Mouse (Mus musculus) myocyte (in vitro differentiated cells): ENCODE results near the gene Grin1.

Experiments used
- CEBPB ChIP-seq: IDR thresholded peaks from 2 replicates; pipeline ENCODE4 v1.6.1; 2011; ENCODE audit warnings: mild to moderate bottlenecking, moderate library complexity; ENCODE audit not compliant: poor library complexity, insufficient read depth, severe bottlenecking
- E2F4 ChIP-seq: IDR thresholded peaks from one replicate; pipeline ENCODE4 v1.6.1; 2011; ENCODE audit warnings: mild to moderate bottlenecking, control low read depth, moderate library complexity; ENCODE audit not compliant: insufficient read depth
- MAX ChIP-seq: IDR thresholded peaks from one replicate; pipeline ENCODE4 v1.6.1; 2011; ENCODE audit warnings: low read depth, mild to moderate bottlenecking, control low read depth
- MYOD1 ChIP-seq, 3 experiments: IDR thresholded peaks; one replicate each; pipeline ENCODE4 v1.6.1; 2011; ENCODE audit warnings: control low read depth in 2 of 3, low read depth in 2 of 3, mild to moderate bottlenecking in 2 of 3, moderate library complexity in 1 of 3; ENCODE audit not compliant: insufficient read length in 2 of 3, control insufficient read depth in 1 of 3
- MYOG ChIP-seq, 3 experiments: IDR thresholded peaks; one replicate each; pipeline ENCODE4 v1.6.1; 2011; ENCODE audit warnings: control low read depth in 2 of 3, low read depth in 2 of 3, mild to moderate bottlenecking in 2 of 3; ENCODE audit not compliant: insufficient read length in 2 of 3, control insufficient read depth in 1 of 3, insufficient read depth in 1 of 3
- POLR2A ChIP-seq: IDR thresholded peaks from one replicate; pipeline ENCODE4 v1.6.1; 2011; ENCODE audit warnings: low read depth, mild to moderate bottlenecking, control low read depth, moderate library complexity; ENCODE audit not compliant: insufficient read length
- POLR2AphosphoS2 ChIP-seq: IDR thresholded peaks from one replicate; pipeline ENCODE4 v1.6.1; 2011; ENCODE audit warnings: low read depth, control low read depth; ENCODE audit not compliant: insufficient read length
- SRF ChIP-seq: IDR thresholded peaks from one replicate; pipeline ENCODE4 v1.6.1; 2011; ENCODE audit warnings: low read depth; ENCODE audit not compliant: control insufficient read depth, insufficient read length

DNA sequence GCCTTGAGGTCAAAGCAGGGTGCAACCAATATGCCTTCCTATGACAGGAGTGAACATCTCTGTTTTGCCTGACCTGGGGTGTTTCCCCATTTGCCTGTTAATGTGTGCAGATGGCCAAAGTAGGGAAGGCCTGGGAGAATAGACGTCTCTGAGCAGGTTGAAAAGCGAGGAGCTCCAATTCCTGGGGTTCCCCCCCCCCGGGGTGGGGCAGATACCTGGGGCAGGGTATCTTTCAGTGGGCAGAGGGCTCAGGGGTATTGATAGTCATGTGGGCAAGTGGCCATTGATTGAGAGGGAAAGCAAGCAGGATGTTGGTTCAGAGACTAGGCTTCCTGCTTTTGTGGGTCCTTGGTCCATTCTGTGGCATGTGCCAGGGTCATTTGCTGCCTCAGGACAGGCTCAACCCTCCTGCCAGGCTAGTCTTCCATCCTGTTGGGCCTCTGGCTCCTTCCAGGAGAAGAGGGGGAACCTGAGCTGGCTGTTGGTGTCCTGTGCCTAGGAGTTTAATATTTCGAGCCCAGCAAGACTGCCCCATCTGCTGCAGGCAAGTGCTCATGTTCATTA, 51.2 kb downstream of the Grin1 start:
- no peak for TF ChIP-seq MAX
- TF ChIP-seq POLR2AphosphoS2, result no peak
- TF ChIP-seq SRF, result no peak
- TF ChIP-seq MYOG (IDR thresholded peaks at IDR 0.05; ENCODE audit: control insufficient read depth in 1 of 3, insufficient read depth in 1 of 3, insufficient read length in 2 of 3, low read depth in 2 of 3), result no peak
- no peak for TF ChIP-seq POLR2A
- TF ChIP-seq CEBPB, result no peak
- no peak for TF ChIP-seq E2F4
- TF ChIP-seq MYOD1 (IDR thresholded peaks at IDR 0.05; ENCODE audit: control insufficient read depth in 1 of 3, insufficient read length in 2 of 3, low read depth in 2 of 3), result no peak
